Mouse (Mus musculus) testis, adult 2 months (tissue): ENCODE measurements around the gene Klrb1a. TPM values are rescaled to one million over a fixed set of nuclear protein-coding genes. Genes with fewer than 3 reads are reported as not detected.
"Not testable (repeated sequence)": the region's sequence is repeated elsewhere in the genome, so short reads cannot be mapped to it uniquely, and the experiment has no call there.

Source experiments
- H3K27ac ChIP-seq: fragments of 200-500 bp; 2 replicates; pipeline ENCODE4 v1.5.1; 2012; ENCODE audit warnings: low read depth, low read length; ENCODE audit not compliant: control insufficient read depth, insufficient read depth
- H3K27me3 ChIP-seq: fragments of 200-500 bp; 2 replicates; pipeline ENCODE4 v1.6.1; 2012; ENCODE audit warnings: mild to moderate bottlenecking, low read length, moderate library complexity; ENCODE audit not compliant: control insufficient read depth, insufficient read depth
- H3K36me3 ChIP-seq: fragments of 200-500 bp; 2 replicates; pipeline ENCODE4 v1.6.1; 2012; ENCODE audit warnings: mild to moderate bottlenecking, low read length; ENCODE audit not compliant: control insufficient read depth, insufficient read depth
- H3K4me1 ChIP-seq: fragments of 200-500 bp; 2 replicates; pipeline ENCODE4 v1.6.1; 2012; ENCODE audit warnings: low read length; ENCODE audit not compliant: control insufficient read depth, insufficient read depth
- H3K4me3 ChIP-seq: fragments of 200-500 bp; 2 replicates; pipeline ENCODE4 v1.5.1; 2012; ENCODE audit warnings: low read depth, mild to moderate bottlenecking, low read length, moderate library complexity, mixed read lengths; ENCODE audit not compliant: control insufficient read depth
- CTCF ChIP-seq: fragments of 200-500 bp; IDR thresholded peaks from 2 replicates; pipeline ENCODE4 v1.5.1; 2012; ENCODE audit warnings: low read depth, mild to moderate bottlenecking, inconsistent platforms, low read length, moderate library complexity; ENCODE audit not compliant: control insufficient read depth, insufficient read depth, insufficient replicate concordance
- POLR2A ChIP-seq: fragments of 200-500 bp; IDR thresholded peaks from 2 replicates; pipeline ENCODE4 v1.6.1; 2012; ENCODE audit warnings: low read depth, mild to moderate bottlenecking, inconsistent platforms, low read length, moderate library complexity; ENCODE audit not compliant: control insufficient read depth
- polyA plus RNA-seq: library from polyadenylated mRNA; depleted of rRNA; stranded (reverse); fragments of >200 nt; gene quantifications from 2 replicates; pipeline ENCODE4 v1.2.3, GENCODE M21; 2012; rRNA removed

Klrb1a gene
- polyA plus RNA-seq = 0.19 TPM in 1 of 2 replicates, not detected in the other

- H3K4me3 ChIP-seq, H3K4me1 ChIP-seq, H3K36me3 ChIP-seq: not testable (repeated sequence)
Measured at GRCm38 (mm10) chr6:128623433-128623832, at the start of gene Klrb1a. Gene Klrb1a (minus strand): TSS chr6:128623533.

GRCm38 (mm10) chr6:128669936-128670335 lies 46.6 kb upstream of the Klrb1a start:
- no peak for TF ChIP-seq POLR2A
- no peak for TF ChIP-seq CTCF
- no peak overlapping the region for H3K27ac ChIP-seq
- H3K36me3 ChIP-seq = no peaks in the 10 kb centered on the region
- no peaks in the 10 kb centered on the region for H3K4me1 ChIP-seq
- no peak overlapping the region for H3K4me3 ChIP-seq
- H3K27me3 ChIP-seq = no peaks in the 10 kb centered on the region

More at GRCm38 (mm10) chr6:128623433-128623832, at the start of gene Klrb1a:
- H3K27ac ChIP-seq, H3K27me3 ChIP-seq: not testable (repeated sequence)

GRCm38 (mm10) chr6:128662206-128662605 lies 38.9 kb upstream of the Klrb1a start, which contains the start of gene Clec2h:
Gene Clec2h (plus strand): TSS chr6:128662385.
- Histone ChIP-seq H3K27me3 (no peaks in the 10 kb centered on the region), H3K36me3 (no peaks in the 10 kb centered on the region), H3K4me1 (no peaks in the 10 kb centered on the region), H3K27ac (no peak within 1 kb of the TSS), H3K4me3 (no peak within 1 kb of the TSS)
- TF ChIP-seq POLR2A (no peak), CTCF (no peak; the same call in 1 of the 2 replicates)

GRCm38 (mm10) chr6:128661249-128661648 lies 37.9 kb upstream of the Klrb1a start:
- no peak for TF ChIP-seq CTCF
- Histone ChIP-seq H3K36me3 (no peaks in the 10 kb centered on the region), H3K4me3 (no peak overlapping the region), H3K27ac (no peak overlapping the region), H3K27me3 (no peaks in the 10 kb centered on the region), H3K4me1 (no peaks in the 10 kb centered on the region)

GRCm38 (mm10) chr6:128652938-128653337 lies 29.6 kb upstream of the Klrb1a start:
- TF ChIP-seq CTCF (no peak), POLR2A (no peak)
- H3K36me3 ChIP-seq = no peaks in the 10 kb centered on the region
- no peak overlapping the region for H3K4me3 ChIP-seq
- no peak overlapping the region for H3K27ac ChIP-seq
- H3K4me1 ChIP-seq = no peaks in the 10 kb centered on the region
- no peaks in the 10 kb centered on the region for H3K27me3 ChIP-seq

GRCm38 (mm10) chr6:128650827-128651226 lies 27.5 kb upstream of the Klrb1a start:
- not testable (repeated sequence) for H3K27me3 ChIP-seq, H3K4me3 ChIP-seq, H3K27ac ChIP-seq, H3K36me3 ChIP-seq, H3K4me1 ChIP-seq

GRCm38 (mm10) chr6:128650187-128650586 lies 26.9 kb upstream of the Klrb1a start:
- no peak for TF ChIP-seq POLR2A
- TF ChIP-seq CTCF = no peak
- Histone ChIP-seq H3K4me3 (no peak overlapping the region), H3K27ac (no peak overlapping the region), H3K27me3 (no peaks in the 10 kb centered on the region), H3K36me3 (no peaks in the 10 kb centered on the region), H3K4me1 (no peaks in the 10 kb centered on the region)

GRCm38 (mm10) chr6:128649681-128650080 lies 26.3 kb upstream of the Klrb1a start:
- no peaks in the 10 kb centered on the region for H3K4me1 ChIP-seq
- H3K27me3 ChIP-seq = no peaks in the 10 kb centered on the region
- no peak overlapping the region for H3K4me3 ChIP-seq
- no peaks in the 10 kb centered on the region for H3K36me3 ChIP-seq
- TF ChIP-seq CTCF (no peak), POLR2A (no peak)
- H3K27ac ChIP-seq = no peak overlapping the region

- not testable (repeated sequence) for H3K4me3 ChIP-seq, H3K4me1 ChIP-seq, H3K27ac ChIP-seq, H3K27me3 ChIP-seq, H3K36me3 ChIP-seq
Measured at GRCm38 (mm10) chr6:128645708-128646107, 22.4 kb upstream of the Klrb1a start.

- H3K4me3 ChIP-seq, H3K27ac ChIP-seq, H3K36me3 ChIP-seq, H3K27me3 ChIP-seq, H3K4me1 ChIP-seq: not testable (repeated sequence)
Measured at GRCm38 (mm10) chr6:128644694-128645093, 21.4 kb upstream of the Klrb1a start.
